Mouse (Mus musculus) ovary, adult 2 months (tissue): Measurements from ENCODE around the gene Eif1b. TPM values are rescaled to one million over a fixed set of nuclear protein-coding genes. Genes with fewer than 3 reads are reported as not detected.

ENCODE experiments used
- polyA plus RNA-seq: library from polyadenylated mRNA; depleted of rRNA; stranded (reverse); fragments of >200 nt; gene quantifications from 2 replicates; pipeline ENCODE4 v1.2.3, GENCODE M21; 2012; rRNA removed

The Eif1b gene
- polyA plus RNA-seq: 61.1 and 62.5 TPM in 2 replicates

GRCm38 (mm10) chr9:120492010-120492399 lies at the start of gene Eif1b:
TSS of gene Eif1b (plus strand) at chr9:120492232.

GRCm38 (mm10) chr9:120539662-120540251 lies 47.7 kb downstream of the Eif1b start, which contains the start of gene Entpd3:
TSS of gene Entpd3 (plus strand) at chr9:120539818.

Other genes starting within 250 kb of the Eif1b start
- gene Myrip, start 190.7 kb upstream of the Eif1b start, polyA plus RNA-seq: 2.8 and 4.1 TPM in 2 replicates
- gene Entpd3, start 47.6 kb downstream of the Eif1b start, polyA plus RNA-seq: 10.5 and 12.4 TPM in 2 replicates
- 444 and 592 TPM in 2 replicates for gene Rpl14, start 79.2 kb downstream of the Eif1b start, polyA plus RNA-seq